Mouse (Mus musculus) forebrain, embryonic 14.5 days (tissue): ENCODE measurements at regions not wholly inside any gene's neighbourhood (a gene's known extent, or its start where the extent isn't known, plus 50 kb on each side); places are given as distances from the start of the nearest gene placed in this dataset.

ENCODE experiments used
- ATAC-seq: fragments of 200-750 bp; cut with Nextera tagmentation; 2 replicates; pipeline ENCODE4 v1.8.0; 2017; ENCODE audit warnings: mild to moderate bottlenecking, moderate library complexity
- DNase-seq: peaks from one replicate; pipeline ENCODE4 v3.0.0-alpha.2; 2015; ENCODE audit warnings: low spot score
- H3K27ac ChIP-seq: fragments of 300-500 bp; sonication (generic); 2 replicates; pipeline ENCODE4 v1.5.1; 2014; ENCODE audit warnings: low read depth, mild to moderate bottlenecking, control low read depth, low read length, moderate library complexity
- H3K27me3 ChIP-seq: fragments of 300-500 bp; sonication (generic); replicated peaks from 2 replicates; pipeline ENCODE4 v1.6.1; 2014; ENCODE audit warnings: low read length, control low read depth, mixed read lengths; ENCODE audit not compliant: control insufficient read depth, insufficient read depth
- H3K36me3 ChIP-seq: fragments of 300-500 bp; sonication (generic); 2 replicates; pipeline ENCODE4 v1.6.1; 2014; ENCODE audit warnings: low read length, control low read depth; ENCODE audit not compliant: control insufficient read depth, insufficient read depth
- H3K4me1 ChIP-seq: fragments of 300-500 bp; sonication (generic); 2 replicates; pipeline ENCODE4 v1.6.1; 2014; ENCODE audit warnings: antibody characterized with exemption, low read length, control low read depth; ENCODE audit not compliant: control insufficient read depth, insufficient read depth
- H3K4me2 ChIP-seq: fragments of 300-500 bp; sonication (generic); 2 replicates; pipeline ENCODE4 v1.6.1; 2014; ENCODE audit warnings: mild to moderate bottlenecking, control low read depth, low read length
- H3K4me3 ChIP-seq: fragments of 300-500 bp; sonication (generic); 2 replicates; pipeline ENCODE4 v1.5.1; 2014; ENCODE audit warnings: low read depth, low read length, control low read depth
- H3K9ac ChIP-seq: fragments of 300-500 bp; sonication (generic); 2 replicates; pipeline ENCODE4 v1.6.1; 2014; ENCODE audit warnings: mild to moderate bottlenecking, low read length, control low read depth, moderate library complexity
- H3K9me3 ChIP-seq: fragments of 300-500 bp; sonication (generic); replicated peaks from 2 replicates; pipeline ENCODE4 v1.6.1; 2016; ENCODE audit warnings: low read length, control low read depth, mixed read lengths; ENCODE audit not compliant: control insufficient read depth
- WGBS: fragments of 180-500 bp; shearing (Covaris S2); extraction: QIAGEN DNeasy Blood & Tissue Kit; methylation state at CpG from one replicate; pipeline ENCODE4 v1.1.7; 2014; 5-methylcytosine and 5-hydroxymethylcytosine counted together

GRCm38 (mm10) chr16:54440932-54441331, 856.9 kb downstream of the Zpld1 start:
- Histone ChIP-seq H3K9me3 (no peaks in the 10 kb centered on the region), H3K4me2 (no peak overlapping the region), H3K36me3 (no peaks in the 10 kb centered on the region), H3K4me3 (no peak overlapping the region), H3K27me3 (no peaks in the 10 kb centered on the region), H3K27ac (no peak overlapping the region), H3K4me1 (no peaks in the 10 kb centered on the region), H3K9ac (no peak overlapping the region)
- 97% methylated on average over 2 of the region's 2 CpGs for WGBS
- no peak for DNase-seq
- ATAC-seq: no peak

GRCm38 (mm10) chr16:54406638-54407037, 891.1 kb downstream of the Zpld1 start:
- no peak overlapping the region for H3K4me3 ChIP-seq
- ATAC-seq (0 out of 2 replicates have a peak, but pooled peaks have one; percentile 46), DNase-seq (peak; percentile 74)
- H3K4me2 ChIP-seq: no peak overlapping the region
- no peak overlapping the region for H3K9ac ChIP-seq
- no peaks in the 10 kb centered on the region for H3K36me3 ChIP-seq
- H3K27me3 ChIP-seq: no peaks in the 10 kb centered on the region
- H3K4me1 ChIP-seq: no peaks in the 10 kb centered on the region
- no peaks in the 10 kb centered on the region for H3K9me3 ChIP-seq
- 48% methylated on average over 3 of the region's 3 CpGs for WGBS
- no peak overlapping the region for H3K27ac ChIP-seq

- no peak overlapping the region for H3K4me2 ChIP-seq
- H3K36me3 ChIP-seq: no peaks in the 10 kb centered on the region
- no peak overlapping the region for H3K9ac ChIP-seq
- H3K27me3 ChIP-seq: no peaks in the 10 kb centered on the region
- DNase-seq (peak; percentile 7), ATAC-seq (no peak)
- H3K4me3 ChIP-seq: no peak overlapping the region
- H3K27ac ChIP-seq: no peak overlapping the region
- H3K9me3 ChIP-seq: no peaks in the 10 kb centered on the region
- WGBS: 56% methylated on average over 3 of the region's 3 CpGs
- H3K4me1 ChIP-seq: no peaks in the 10 kb centered on the region
Measured at GRCm38 (mm10) chr16:54384019-54384418, 913.8 kb downstream of the Zpld1 start.

- Histone ChIP-seq H3K27me3 (no peaks in the 10 kb centered on the region), H3K9ac (no peak overlapping the region), H3K4me1 (no peaks in the 10 kb centered on the region), H3K4me3 (no peak overlapping the region), H3K27ac (no peak overlapping the region), H3K4me2 (no peak overlapping the region), H3K9me3 (no peaks in the 10 kb centered on the region), H3K36me3 (no peaks in the 10 kb centered on the region)
- ATAC-seq (no peak), DNase-seq (no peak)
- WGBS: 76% methylated on average over 4 of the region's 4 CpGs
Measured at GRCm38 (mm10) chr16:54374990-54375389, 922.8 kb downstream of the Zpld1 start.

- ATAC-seq (no peak), DNase-seq (no peak)
- no peaks in the 10 kb centered on the region for H3K36me3 ChIP-seq
- no peak overlapping the region for H3K4me3 ChIP-seq
- H3K9me3 ChIP-seq: no peaks in the 10 kb centered on the region
- H3K27me3 ChIP-seq: no peaks in the 10 kb centered on the region
- no peaks in the 10 kb centered on the region for H3K4me1 ChIP-seq
- no peak overlapping the region for H3K9ac ChIP-seq
- no peak overlapping the region for H3K27ac ChIP-seq
- H3K4me2 ChIP-seq: no peak overlapping the region
Measured at GRCm38 (mm10) chr16:54354423-54354822, 943.4 kb downstream of the Zpld1 start.

- no peak overlapping the region for H3K4me2 ChIP-seq
- DNase-seq (no peak), ATAC-seq (no peak)
- H3K27me3 ChIP-seq: no peaks in the 10 kb centered on the region
- no peaks in the 10 kb centered on the region for H3K4me1 ChIP-seq
- no peak overlapping the region for H3K9ac ChIP-seq
- H3K4me3 ChIP-seq: no peak overlapping the region
- no peak overlapping the region for H3K27ac ChIP-seq
- no peaks in the 10 kb centered on the region for H3K36me3 ChIP-seq
- H3K9me3 ChIP-seq: no peaks in the 10 kb centered on the region
Measured at GRCm38 (mm10) chr16:54348814-54349213, 949.0 kb downstream of the Zpld1 start.

GRCm38 (mm10) chr16:54346086-54346789, 951.5 kb downstream of the Zpld1 start:
- Histone ChIP-seq H3K4me1 (no peaks in the 10 kb centered on the region), H3K27me3 (no peaks in the 10 kb centered on the region), H3K27ac (no peak overlapping the region), H3K9me3 (no peaks in the 10 kb centered on the region), H3K4me3 (no peak overlapping the region), H3K4me2 (no peak overlapping the region), H3K36me3 (no peaks in the 10 kb centered on the region), H3K9ac (no peak overlapping the region)
- ATAC-seq (no peak), DNase-seq (no peak)
- 66% methylated on average over 2 of the region's 2 CpGs for WGBS
